Mouse (Mus musculus): ENCODE results near the gene Ube2q2.

DNA sequence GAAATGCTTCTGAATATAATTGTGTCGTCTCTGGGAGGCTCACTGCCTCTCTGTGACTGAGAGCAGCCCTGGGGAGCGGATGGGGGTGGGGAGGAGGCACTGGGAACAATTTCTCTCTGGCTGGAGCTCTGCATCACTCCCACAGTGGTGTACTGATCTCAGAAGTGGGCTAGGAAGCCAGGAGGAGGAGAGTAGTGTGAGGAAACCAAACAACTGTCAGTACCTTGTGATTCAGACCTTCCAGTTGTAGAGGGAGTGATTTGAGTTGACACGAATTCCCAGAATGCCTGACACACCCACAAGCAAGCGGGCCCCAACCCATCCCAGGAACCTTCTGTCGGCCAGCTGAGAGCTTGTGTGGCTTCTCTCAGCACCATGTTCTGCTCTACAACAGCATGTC lies 12.1 kb upstream of the Ube2q2 start:
- TF ChIP-seq CTCF (IDR thresholded peaks at IDR 0.05; ENCODE audit: low read depth) (no peak), EP300 (IDR thresholded peaks at IDR 0.05; ENCODE audit: low read depth) (no peak)

Measured in heart, postnatal 0 days (tissue).